Mouse (Mus musculus) ovary, adult 18-20 months (tissue): Measurements from ENCODE around the gene Rnasek.

Experiments
- DNase-seq: peaks from one replicate; pipeline ENCODE4 v3.0.0; 2022; ENCODE audit warnings: low spot score, mixed read lengths

Rnasek gene

GRCm38 (mm10) chr11:70236717-70237116 lies 2.9 kb downstream of the Rnasek start:
- no peak for DNase-seq

- DNase-seq = no peak
Measured at GRCm38 (mm10) chr11:70235254-70235900, 4.3 kb downstream of the Rnasek start.

- no peak for DNase-seq
Measured at GRCm38 (mm10) chr11:70234497-70234896, 5.1 kb downstream of the Rnasek start.

DNA sequence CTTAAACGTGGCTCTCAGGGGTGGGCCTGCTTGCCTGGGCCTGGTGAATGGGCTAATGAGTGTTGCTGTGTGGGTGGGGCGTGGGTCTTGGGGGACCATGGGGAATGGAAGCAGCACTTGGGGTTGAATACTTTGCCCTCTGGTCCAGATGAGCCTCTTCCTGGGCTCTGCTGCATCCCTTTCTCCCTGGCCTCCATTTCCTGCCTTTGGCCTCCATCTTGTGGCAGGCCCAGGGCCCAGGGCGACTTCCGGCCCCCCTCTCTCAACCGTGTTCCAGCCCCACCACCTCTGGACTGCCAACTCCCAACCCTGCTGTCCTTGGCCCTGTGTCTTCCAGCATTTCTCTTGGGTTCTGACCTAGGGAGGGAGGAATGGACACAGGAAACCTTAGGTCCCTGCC lies 5.6 kb downstream of the Rnasek start:
- peak; percentile 66 for DNase-seq

DNA sequence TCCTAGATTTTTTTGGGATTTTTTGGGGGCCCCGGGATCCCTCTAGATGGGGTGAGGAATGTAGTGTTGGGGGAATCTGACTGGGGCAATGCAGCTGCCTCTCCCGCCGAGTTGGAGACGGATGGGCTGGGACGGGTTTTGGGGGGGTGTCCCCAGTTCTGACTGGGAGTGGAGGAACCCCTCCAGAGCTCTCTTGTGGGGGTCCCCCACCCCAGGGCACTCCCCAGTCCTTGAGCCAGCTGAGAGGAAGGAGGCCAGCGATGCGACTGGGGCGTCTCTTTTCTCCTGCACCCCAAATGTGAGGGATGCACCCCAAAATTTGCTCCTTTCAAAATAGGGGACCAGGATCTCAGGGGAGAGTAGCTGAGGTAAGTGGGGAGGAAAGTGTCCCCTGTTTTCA lies 6.6 kb downstream of the Rnasek start:
- no peak for DNase-seq

- DNase-seq = no peak
Measured at GRCm38 (mm10) chr11:70232546-70232945, 7.1 kb downstream of the Rnasek start.

GRCm38 (mm10) chr11:70230239-70230727 lies 9.4 kb downstream of the Rnasek start:
- DNase-seq = peak; percentile 66

- no peak for DNase-seq
Measured at GRCm38 (mm10) chr11:70229260-70230010, 10.2 kb downstream of the Rnasek start, which contains the start of gene Bcl6b. Gene Bcl6b, minus strand, starts transcription at chr11:70229798.

DNA sequence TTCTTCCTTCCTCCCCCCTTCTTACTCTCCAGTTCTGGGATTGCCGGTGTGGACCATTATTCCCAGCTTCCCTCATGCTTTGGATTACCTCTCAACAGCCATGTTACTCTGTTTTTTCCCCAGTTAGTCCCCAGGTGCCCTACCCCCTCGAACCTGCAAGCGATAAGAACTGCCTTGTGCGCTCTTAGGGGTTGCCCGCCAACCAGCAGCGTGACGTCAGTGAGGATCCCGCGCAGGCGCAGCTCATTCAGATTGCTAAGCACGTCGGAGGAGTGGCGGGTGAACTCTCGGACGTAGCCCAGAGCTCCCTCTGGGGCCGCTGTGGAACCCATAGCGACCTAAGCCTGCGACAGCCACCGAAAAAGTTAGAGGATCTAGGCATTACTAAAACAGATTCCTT lies 10.8 kb downstream of the Rnasek start:
- no peak for DNase-seq

DNA sequence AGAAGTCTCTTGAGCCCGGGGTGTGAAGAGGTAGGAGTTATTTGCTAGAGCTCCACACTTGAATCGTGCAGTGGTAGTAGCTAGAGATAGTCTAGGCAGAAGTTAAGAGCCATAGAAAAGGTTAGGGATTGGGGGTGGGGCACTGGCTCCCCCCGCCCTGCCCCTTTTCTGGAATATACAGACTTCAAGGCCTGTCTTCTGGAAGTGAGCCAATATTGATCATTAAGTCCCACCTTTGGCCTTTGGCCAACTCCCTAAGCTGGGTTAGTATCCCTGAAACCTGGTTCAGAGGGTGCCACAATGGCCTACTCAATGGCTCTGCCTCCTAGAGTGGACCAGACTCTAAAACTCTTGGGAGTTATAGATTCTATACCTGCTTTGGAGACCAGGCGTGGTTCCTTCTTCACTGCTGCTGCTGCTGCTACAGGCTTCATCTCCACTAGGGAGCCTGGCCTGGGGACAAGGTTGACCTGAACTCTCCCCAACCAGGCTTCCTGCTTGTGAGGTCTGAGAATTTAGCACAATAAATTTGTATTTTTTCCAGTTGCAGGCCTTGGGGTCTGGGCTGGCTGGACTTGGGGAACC lies 11.9 kb downstream of the Rnasek start:
- DNase-seq = no peak

- no peak for DNase-seq
Measured at GRCm38 (mm10) chr11:70227126-70227525, 12.5 kb downstream of the Rnasek start.

- no peak for DNase-seq
Measured at GRCm38 (mm10) chr11:70226602-70226890, 13.1 kb downstream of the Rnasek start.

GRCm38 (mm10) chr11:70225798-70226601 lies 13.6 kb downstream of the Rnasek start:
- DNase-seq = no peak

DNA sequence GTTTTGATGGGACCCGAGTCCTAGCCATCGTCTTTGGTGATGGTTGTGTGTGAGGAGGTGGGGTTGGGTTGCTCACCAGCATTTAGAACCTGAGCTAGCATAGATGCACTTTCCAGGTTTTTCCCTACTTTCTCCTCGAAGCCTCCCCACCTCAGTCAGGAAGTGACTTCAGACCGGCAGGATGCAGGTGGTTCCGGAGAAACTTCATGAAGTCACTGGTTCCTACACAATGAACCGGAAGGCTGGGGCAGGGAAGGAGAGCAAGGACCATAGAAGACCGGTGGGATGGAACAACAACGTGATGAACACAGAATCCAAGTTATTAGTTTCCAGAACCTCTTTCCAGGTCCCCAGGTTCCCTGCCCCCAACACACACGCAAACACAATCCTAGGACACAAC lies 15.9 kb downstream of the Rnasek start:
- DNase-seq = no peak

- DNase-seq = no peak
Measured at GRCm38 (mm10) chr11:70221603-70222500, 17.8 kb downstream of the Rnasek start.

GRCm38 (mm10) chr11:70220731-70221602 lies 18.7 kb downstream of the Rnasek start, which contains the start of gene Slc16a13:
Gene Slc16a13, minus strand, starts transcription at chr11:70221064.
- peak; percentile 94 for DNase-seq

DNA sequence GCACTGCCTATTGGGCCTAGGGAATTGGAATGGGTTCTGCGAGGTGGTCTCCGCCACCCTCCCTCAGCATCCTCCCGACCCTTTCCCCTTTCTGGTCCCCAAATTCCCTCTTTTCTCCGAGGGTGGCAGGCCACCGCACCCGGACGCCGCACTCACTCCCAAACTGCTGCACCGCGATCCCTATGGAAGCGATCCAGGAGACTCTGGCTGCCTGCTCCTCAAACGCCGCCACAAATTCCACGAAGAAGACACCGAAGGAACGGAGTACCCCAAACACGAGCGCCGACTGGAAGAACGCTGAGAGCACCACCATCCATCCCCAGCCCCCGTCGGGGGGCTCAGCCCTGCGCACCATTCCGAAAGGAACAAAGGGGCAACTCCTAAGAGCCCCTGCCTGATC lies 19.3 kb downstream of the Rnasek start:
- DNase-seq = no peak

DNA sequence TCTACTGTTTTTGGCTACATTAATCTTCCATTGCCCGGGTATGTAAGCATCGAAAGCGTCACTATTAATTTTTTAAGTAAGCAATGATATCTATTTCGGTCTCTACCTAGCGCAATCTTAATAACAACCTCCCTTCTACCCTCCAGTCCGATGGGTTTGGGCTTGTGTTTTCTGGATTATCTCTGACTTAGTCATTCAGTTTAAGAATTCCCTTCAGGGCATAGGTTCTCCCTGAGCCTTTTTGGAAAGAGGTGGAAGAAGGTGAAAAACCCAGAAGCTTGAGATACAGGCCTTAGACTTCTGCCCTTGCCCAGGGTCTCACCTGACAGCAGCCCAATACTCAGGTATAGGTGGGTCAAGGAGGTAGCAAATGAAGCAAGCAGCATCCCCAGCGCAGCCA lies 19.8 kb downstream of the Rnasek start:
- DNase-seq = no peak

- DNase-seq = no peak
Measured at GRCm38 (mm10) chr11:70218741-70219470, 20.7 kb downstream of the Rnasek start.

DNA sequence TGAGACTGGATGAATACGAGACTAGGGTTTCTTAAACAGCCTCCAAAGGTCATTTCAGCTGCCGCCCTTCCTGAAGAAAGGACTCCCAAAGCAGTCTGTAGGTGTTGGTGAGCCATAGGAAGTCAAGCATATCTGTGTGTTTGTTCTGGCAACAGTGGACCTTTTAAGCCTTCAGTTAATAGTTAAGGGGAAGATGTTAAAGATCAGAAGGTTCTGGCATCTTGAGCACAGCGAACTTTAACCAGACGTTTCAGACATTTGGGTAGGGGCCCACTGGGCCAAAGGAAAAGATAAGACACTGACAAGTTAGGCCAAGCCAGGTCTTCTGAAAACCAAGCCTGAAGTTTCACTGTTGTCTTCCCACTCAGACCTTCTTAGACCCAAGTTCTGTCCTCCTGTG lies 21.6 kb downstream of the Rnasek start:
- no peak for DNase-seq
